Mouse (Mus musculus) spleen, adult 2 months (tissue): ENCODE results near the gene Cacna2d2.

Experiments used
- CTCF ChIP-seq: fragments of 200-500 bp; IDR thresholded peaks from 2 replicates; pipeline ENCODE4 v1.5.1; 2011; ENCODE audit warnings: mild to moderate bottlenecking, inconsistent platforms; ENCODE audit not compliant: insufficient read depth, insufficient read length, insufficient replicate concordance; ENCODE audit errors: extremely low read depth
- POLR2A ChIP-seq: fragments of 200-500 bp; IDR thresholded peaks from 2 replicates; pipeline ENCODE4 v1.6.1; 2011; ENCODE audit warnings: low read depth, low read length, inconsistent platforms

DNA sequence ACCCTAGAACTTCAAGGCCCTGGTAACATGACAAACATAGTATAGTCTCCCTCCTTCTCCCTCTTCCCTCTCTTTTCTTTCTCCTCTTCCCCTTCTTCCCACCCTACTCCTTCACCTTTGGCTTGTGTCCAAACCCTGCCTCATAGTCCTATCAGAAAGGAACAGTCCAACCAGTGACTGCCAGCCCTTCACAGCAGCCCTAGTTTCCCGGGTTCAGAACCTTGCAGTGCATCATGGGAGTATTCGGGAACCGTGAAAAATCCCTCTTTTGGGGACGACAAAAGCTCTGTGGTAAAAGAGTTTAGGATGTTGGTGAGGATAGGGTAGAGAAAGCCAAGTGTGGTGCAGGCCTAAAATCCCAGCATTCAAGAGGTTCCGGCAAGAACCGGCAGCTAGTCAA lies 120.9 kb downstream of the Cacna2d2 start:
- TF ChIP-seq POLR2A (no peak), CTCF (no peak)
